Mouse (Mus musculus): ENCODE data around the gene AI837181.

Gene AI837181

GRCm38 (mm10) chr19:5418750-5419466 lies 6.0 kb upstream of the AI837181 start:
- no peak for DNase-seq

DNA sequence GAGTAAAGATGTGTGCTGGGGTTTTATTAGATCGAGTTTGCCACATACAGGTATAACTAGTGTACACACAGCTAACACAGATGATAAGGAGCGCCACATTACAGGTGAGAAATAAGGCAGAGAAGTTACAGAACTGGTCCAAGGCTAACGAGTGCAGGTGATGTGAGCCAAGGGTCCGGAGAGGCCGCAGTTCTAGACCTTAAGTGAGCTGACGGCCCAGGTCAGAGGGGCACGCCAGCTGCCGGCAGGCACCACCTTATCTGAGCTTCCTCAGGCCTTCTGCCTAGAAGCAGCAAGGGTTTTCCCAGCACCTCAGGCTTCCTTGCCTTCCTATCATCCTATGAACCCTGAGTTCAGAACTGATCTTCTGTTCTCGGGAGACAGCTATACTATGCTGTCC lies 5.3 kb upstream of the AI837181 start:
- no peak for DNase-seq

GRCm38 (mm10) chr19:5420579-5420978 lies 4.4 kb upstream of the AI837181 start:
- DNase-seq: no peak

GRCm38 (mm10) chr19:5421784-5422183 lies 3.2 kb upstream of the AI837181 start:
- no peak for DNase-seq

DNA sequence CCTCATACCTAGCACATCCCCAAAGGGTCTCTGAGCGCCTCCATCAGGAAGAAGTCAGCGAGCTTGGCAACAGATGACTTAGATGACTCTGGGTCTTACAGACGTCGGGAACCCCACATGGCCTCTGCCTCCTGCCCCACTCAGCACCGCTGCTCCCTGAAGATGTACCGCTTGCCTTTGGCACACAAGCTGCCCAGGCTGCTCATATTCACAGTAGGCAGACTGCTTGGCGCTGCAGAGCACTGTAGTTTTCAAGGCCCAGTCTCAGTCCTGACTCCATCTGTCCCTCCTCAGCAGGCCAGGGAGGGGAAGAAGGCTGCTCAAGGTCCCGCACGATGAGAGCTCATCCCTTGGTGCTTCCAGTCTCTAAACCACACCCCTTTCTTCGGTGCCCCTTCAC lies 2.7 kb upstream of the AI837181 start:
- DNase-seq: no peak

- DNase-seq: no peak
Observed at GRCm38 (mm10) chr19:5422895-5423443, 2.0 kb upstream of the AI837181 start.

DNA sequence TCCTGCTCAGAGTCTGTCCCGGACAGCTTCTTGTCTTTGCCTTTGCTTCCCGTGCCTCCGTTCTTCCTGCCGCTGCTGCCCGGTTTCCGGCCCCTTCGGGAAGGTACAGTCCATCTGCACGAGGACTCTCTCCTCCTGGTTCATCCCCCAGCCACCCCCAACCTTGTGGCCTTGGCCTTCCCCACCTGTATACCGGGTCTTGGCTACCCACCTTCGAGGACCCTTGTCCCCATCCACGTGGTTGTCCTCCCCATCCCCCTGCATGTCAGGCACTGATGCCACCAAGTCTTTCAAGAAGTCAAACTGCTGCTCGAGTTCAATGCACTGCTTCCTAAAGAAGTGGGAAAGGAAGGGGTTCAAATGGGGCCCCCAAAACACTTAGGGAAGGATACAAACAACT lies 1.4 kb upstream of the AI837181 start:
- DNase-seq: no peak

GRCm38 (mm10) chr19:5424092-5424781 lies 707 bp upstream of the AI837181 start:
- DNase-seq: peak; percentile 80

DNA sequence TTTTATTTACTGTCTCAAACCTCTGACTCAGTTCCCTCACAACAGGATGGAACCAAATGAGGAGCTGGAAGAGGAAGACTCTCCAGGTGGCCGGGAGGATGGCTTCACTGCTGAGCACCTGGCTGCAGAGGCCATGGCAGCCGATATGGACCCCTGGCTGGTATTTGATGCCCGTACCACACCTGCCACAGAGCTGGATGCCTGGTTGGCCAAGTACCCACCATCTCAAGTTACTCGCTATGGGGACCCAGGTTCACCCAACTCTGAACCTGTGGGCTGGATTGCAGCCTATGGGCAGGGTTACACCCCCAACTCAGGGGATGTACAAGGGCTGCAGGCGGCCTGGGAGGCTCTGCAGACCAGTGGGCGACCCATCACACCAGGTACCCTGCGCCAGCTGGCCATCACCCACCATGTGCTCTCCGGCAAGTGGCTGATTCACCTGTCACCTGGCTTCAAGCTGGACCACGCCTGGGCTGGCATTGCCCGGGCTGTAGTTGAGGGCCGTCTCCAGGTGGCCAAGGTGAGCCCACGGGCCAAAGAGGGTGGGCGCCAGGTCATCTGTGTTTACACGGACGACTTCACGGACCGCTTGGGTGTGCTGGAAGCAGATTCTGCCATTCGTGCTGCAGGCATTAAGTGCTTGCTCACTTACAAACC lies 1.1 kb downstream of the AI837181 start:
- DNase-seq: no peak

DNA sequence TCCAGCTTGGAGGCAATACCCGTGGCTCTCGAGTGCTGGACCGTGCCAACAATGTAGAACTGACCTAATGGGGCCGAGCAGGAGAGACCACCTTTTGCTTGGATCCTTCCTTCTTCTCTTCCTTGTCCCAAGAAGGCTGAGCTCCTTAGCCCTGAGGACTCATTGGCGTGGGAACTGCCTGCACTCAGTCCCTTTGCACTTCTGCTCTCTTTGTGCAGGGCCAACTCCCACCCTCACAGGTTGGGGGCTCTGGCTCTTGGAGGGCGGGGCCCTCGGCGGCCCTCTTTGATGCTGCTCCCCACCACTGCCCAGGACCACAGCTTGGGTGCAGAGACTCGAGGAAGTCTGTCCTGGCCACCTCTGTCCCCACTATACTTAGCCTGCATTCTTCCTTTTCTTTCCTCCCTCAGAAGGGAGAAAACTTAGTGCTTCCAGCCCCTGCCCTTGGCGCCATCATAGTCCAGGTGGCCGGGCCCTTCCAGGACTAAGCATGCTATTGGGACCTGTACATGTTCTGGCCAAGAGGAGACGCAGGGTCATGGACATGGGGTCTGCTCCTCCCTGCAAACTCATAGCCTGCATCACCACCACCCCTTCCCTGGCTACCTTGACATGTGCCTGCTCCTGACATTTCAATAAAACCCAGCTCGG lies 1.8 kb downstream of the AI837181 start:
- no peak for DNase-seq

DNA sequence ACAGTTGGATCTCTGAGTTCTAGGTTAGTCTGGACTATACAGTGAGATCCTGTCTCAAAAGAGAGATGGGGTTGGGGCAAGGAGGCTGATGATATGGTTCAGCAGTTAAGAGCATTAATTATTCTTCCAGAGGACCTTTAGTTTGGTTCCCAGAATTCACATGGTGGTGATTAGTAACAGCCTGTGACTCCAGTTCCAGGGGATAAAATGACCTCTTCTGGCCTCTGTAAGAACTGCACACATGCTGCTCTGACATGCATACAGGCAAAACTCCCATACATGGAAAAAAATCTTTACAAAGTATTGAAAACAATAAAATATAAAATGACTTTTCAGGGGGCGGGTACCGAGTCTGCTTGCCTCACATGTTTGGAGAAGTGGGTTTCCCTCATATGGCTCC lies 3.1 kb downstream of the AI837181 start:
- peak; percentile 72 for DNase-seq

DNA sequence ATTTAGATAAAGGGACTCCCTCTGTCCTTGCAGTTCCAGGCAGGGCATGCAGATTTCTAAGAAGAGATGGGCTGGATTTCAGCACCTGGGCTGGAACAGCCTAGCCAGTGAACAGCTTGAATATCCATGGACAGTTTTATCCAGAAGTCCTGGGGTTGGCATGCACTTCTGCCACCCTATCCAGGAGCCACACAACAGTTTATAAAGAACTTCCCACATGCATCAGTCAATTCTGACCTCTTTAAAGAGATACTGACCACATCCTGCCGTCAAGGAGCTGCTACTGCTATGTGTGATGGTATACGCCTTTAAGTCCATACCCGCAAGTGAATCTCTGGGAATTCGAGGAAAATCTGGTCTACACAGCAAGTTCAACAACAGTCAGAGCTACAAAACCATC lies 4.3 kb downstream of the AI837181 start:
- DNase-seq: no peak

DNA sequence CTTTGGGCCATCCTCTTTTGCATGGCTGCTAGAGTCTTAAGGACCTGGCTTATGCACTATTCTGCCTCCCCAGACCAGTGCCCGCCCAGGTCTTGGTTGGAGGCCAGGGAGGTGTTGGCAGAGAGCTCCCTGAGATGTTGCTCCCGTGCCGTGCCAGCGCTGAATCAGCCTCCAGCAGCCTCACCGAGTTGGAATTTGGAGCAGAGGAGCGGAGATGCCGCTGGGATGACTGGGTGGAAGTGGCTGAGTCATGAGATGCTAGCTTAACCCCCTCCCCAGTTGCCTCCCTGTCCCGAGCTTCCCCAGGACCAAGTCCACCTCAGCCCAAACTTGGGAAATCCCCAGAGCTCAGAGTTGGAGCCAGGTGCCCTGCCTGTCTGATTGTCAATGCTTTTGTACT lies 4.9 kb downstream of the AI837181 start:
- DNase-seq: no peak

- no peak for DNase-seq
Observed at GRCm38 (mm10) chr19:5430408-5430807, 5.5 kb downstream of the AI837181 start.

- no peak for DNase-seq
Observed at GRCm38 (mm10) chr19:5431911-5432464, 7.0 kb downstream of the AI837181 start.

DNA sequence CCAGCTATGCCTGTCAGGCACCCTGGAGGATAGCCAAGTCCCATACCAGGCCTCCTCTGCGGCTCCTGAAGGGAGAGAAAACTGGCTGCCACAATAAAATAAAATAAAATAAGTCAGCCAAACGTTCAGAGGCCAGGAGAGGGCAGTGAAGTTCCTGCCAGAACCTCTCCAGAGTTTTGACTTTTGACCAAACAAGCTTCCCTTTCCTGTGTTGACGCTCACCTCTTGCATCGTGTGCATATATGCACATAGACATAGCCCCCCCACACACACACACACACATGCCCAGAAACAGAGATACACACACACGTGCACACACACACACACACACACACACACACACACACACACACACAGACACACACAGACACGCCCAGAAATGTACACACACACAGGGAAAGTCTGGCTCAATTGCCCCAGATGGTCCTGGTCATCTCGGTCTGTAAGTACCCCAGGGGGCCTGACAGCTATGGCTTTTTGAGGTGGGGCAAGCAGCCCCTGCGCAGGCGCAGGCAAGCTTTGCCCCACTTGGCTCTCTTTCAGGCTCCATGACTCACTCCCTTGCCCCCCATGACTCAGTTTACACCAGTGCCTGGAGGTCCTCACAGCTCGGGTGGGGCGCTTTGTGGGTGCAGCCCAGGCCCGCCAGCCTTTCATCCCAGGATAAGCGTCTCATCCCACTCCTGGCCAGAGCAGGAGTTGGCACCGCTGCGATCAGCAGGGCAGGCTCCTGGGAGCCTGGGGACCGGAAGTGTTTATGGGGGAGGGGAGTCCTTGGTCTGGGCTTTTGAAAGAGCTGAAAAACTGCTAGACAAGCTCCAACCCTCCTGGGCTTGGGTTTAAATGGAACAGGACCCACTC lies 8.3 kb downstream of the AI837181 start:
- peak; percentile 63 for DNase-seq

GRCm38 (mm10) chr19:5433951-5434350 lies 9.0 kb downstream of the AI837181 start:
- no peak for DNase-seq

- no peak for DNase-seq
Observed at GRCm38 (mm10) chr19:5444371-5444908, 19.5 kb downstream of the AI837181 start.

DNA sequence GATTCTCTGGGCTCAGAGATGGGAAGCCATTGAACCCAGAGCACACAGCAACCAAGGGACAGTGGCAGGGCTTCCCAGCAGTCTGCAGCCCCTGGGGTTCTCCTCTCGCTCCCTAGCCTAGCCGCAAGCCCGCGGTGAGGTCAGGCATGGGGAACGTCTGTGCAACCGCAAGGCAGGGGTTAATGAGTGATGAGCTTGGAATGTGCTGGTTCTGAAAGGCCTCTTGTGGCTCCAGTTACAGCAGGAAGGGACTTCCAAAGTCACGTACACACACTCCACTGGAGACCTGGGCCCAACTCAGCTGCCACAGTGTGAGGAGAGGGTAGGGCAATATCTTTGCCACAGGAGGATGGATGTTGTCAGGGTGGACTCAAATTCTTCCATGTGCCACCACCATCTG lies 20.0 kb downstream of the AI837181 start:
- DNase-seq: no peak

DNA sequence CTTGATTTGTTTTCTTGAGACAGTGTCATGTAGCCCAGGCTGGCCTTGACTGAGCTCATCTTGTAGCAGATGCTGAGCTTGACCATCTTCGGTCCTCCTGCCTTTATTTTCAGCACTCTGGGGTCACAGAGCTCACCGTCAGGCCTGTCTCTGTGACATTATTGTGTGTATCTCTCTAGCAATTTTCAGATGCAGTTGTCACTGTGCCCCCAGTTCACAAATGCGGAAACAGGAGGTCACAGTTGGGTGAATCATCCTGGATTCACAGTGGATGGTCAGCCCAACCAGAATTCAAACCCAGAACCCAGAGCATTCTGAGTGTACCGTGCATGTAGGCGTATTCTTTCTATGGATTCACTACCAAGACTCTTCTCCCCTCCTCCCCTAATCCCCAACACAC lies 20.8 kb downstream of the AI837181 start:
- DNase-seq: no peak

DNA sequence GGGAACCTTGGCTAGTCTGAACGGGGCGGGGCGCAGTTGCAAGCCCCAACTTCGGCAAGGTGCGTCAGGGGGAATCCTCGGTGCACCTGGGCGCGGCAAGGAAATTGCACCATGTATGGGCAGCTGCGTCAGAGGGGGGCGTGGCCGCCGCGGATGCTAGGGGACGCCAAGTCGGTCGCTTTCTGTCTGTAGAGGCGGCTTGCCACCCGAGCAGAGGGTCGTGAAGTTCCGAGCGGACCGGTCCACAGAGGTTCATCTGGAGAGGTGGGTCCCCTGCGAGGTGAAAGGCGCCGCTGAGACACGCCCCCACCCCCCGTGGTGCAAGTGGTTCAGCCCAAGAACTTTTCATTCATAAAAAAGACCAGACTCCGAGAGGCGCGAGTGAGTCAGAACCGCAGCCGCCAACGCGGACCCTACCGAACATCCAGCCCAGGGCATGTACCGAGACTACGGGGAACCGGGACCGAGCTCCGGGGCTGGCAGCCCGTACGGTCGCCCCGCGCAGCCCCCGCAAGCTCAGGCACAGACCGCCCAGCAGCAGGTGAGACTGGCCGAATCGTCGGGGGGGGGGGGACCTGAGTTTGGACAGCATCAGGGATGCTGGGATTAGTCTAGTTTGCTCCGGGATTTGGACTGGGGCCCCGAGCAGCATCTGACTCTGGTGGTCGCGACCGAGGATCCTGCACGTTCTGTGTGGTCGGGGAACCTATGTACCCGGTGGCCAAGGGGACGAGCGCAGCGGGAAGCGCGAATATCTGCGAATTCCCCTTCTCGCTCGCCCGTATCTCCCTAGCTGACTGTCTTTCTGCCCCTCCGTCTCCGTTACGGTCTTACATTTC lies 22.8 kb downstream of the AI837181 start, which contains the start of gene Fosl1:
Fosl1 (plus strand) TSS at position 33 of the 839 bp plus-strand sequence.
- peak; percentile 70 for DNase-seq

Data from retina, postnatal 1 day (tissue).